Mouse (Mus musculus) T-cell, adult 66 days (primary cell): ENCODE results near the gene Dtd2. TPM values are rescaled to one million over a fixed set of nuclear protein-coding genes. Genes with fewer than 3 reads are reported as not detected.

Experiments used
- total RNA-seq, 2 experiments: library from RNA; stranded (reverse); gene quantifications; 3 replicates in 1 of 2; 4 replicates in 1 of 2; pipeline ENCODE4 v1.2.4; 2023

Gene Dtd2
- 1 to 10 TPM; 5.3 TPM for total RNA-seq

DNA sequence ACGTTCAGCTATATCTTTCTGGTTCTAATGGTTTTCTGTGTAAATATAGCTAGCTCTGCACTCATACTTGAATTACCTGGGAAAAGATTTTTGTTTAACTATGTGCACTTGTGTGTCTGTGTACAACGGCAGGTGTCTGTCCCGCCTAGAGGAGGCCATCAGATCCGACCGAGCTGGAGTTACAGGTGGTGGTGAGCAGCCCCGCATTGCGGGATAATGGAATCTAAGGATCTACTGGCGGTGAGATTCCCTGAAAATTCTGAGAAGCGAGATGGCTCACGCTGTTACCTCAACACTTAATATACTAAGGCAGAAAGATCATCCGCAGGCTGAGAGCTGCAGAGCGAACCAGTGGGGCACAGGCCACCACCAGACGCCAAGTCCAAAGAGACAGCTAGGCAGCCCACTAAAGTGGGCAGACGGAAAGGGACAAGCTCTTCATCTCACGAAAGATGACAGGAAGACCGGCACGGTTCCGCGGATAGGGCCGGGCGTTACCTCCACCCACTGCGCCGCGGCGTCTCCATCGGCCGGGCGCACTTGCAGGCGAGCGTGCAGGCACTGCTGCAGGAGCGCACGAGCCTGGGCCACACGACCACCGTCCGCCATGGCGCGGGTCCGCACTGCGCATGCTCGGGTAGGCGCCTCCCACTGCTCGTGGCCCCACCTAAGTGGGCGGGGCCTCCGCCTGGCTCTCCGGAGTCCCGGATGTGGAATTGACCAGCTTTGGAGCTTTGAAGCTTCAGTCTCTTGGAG is at the start of gene Dtd2:
Gene Dtd2, minus strand, starts transcription at position 625 of the 756 bp plus-strand sequence.

DNA sequence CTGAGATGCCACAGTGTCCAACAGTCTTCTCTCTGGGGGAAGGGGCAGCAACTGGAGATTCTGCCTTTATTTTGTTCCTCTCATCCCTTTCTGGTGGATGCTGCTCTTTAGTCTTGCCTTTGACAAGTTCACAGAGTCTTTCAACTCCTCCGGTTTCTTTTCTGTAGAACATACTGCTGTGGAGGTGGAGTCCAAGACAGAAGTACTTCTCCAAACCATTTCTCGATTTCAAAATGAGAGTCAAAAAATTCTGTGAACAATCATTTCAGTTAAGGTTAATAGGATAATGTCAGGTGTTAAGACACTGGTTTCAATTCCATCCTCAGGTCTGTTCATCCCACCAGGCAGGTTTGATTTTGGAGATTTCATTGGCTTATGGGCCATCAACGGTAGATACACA is 21.7 kb upstream of the Dtd2 start, which contains the start of gene Gpr33:
Gene Gpr33, minus strand, starts transcription at position 101 of the 400 bp plus-strand sequence.

DNA sequence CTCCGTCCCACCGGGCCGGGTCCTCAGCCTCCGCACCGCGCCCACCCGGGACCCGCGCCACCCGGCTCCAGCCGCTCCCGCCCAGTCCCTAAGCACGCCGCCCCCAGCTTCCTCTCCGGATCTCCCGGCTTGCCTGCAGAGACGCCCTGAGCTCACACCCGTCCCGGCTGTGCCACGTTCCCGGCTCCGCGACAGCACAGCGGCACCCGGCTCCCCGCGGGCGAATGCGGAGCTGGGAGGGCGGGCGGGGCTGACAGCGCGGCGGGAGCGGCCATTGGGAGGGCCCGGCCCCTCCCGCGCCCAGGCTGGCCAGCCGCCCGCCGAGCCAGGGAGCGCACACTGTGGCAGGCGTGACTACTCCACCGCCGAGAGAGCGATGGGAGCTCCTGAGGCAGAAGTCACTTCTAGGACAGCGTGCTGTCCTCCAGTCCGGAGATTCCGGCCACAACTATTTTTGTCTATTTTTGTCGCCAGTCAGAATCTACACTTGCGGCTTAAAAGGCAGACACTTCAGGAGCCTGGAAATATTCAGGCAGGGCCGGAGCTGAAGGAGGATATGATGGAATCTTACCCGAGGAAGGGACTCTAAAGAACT is 35.1 kb downstream of the Dtd2 start, which contains the start of gene Heatr5a:
Gene Heatr5a, minus strand, starts transcription at position 252 of the 595 bp plus-strand sequence.

Other genes with a start within 250 kb of the Dtd2 start
- gene Hectd1, start 177.0 kb downstream of the Dtd2 start, total RNA-seq, result 100 to 1,000 TPM; 140 to 142 TPM
- gene Heatr5a, start 35.2 kb downstream of the Dtd2 start, total RNA-seq, result 10 to 100 TPM; 27.6 to 40.0 TPM
- gene Gpr33, start 21.6 kb upstream of the Dtd2 start, total RNA-seq, result not detected
- gene Nubpl, start 91.2 kb upstream of the Dtd2 start, total RNA-seq, result 1 to 10 TPM; 3.6 to 4.9 TPM